Mouse (Mus musculus): Measurements from ENCODE around the gene Tmem52. TPM values are rescaled to one million over a fixed set of nuclear protein-coding genes. Genes with fewer than 3 reads are reported as not detected.
A peak's percentile ranks its signal among the peaks of the same experiment; 100 is the strongest.

Tmem52 gene
- polyA plus RNA-seq, 1 experiment, result 9.1 TPM

- no peak for DNase-seq (ENCODE audit: low read depth)
These were observed 36.9 kb downstream of the Tmem52 start for GRCm38 (mm10) chr4:155505671-155506295.

- DNase-seq (ENCODE audit: low read depth), result no peak
These were observed 39.7 kb downstream of the Tmem52 start for GRCm38 (mm10) chr4:155508614-155509013.

GRCm38 (mm10) chr4:155510981-155511380, 42.1 kb downstream of the Tmem52 start:
- peak; percentile 89 for DNase-seq (ENCODE audit: low read depth)

- no peak for DNase-seq (ENCODE audit: low read depth)
These were observed 45.9 kb downstream of the Tmem52 start for GRCm38 (mm10) chr4:155514810-155515209.

- no peak for DNase-seq (ENCODE audit: low read depth)
These were observed 49.1 kb downstream of the Tmem52 start for GRCm38 (mm10) chr4:155517948-155518517.

Other genes starting within 250 kb of the Tmem52 start
- gene Ski, start 246.5 kb upstream of the Tmem52 start, polyA plus RNA-seq (2012; rRNA removed), result 61.5 and 79.7 TPM in 2 replicates
- 49.1 and 78.4 TPM in 2 replicates for gene Faap20, start 219.3 kb upstream of the Tmem52 start, polyA plus RNA-seq (2012; rRNA removed)
- 10.3 and 11.8 TPM in 2 replicates for gene Prkcz, start 107.8 kb upstream of the Tmem52 start, polyA plus RNA-seq (2012; rRNA removed)
- 0.23 and 1.2 TPM in 2 replicates for gene Gabrd, start 71.0 kb upstream of the Tmem52 start, polyA plus RNA-seq (2012; rRNA removed)
- gene Cfap74, start 59.9 kb upstream of the Tmem52 start, polyA plus RNA-seq (2012; rRNA removed), result 2.1 and 2.2 TPM in 2 replicates
- gene Gnb1, start 22.2 kb downstream of the Tmem52 start, polyA plus RNA-seq (2012; rRNA removed), result 663 and 820 TPM in 2 replicates
- 163 and 200 TPM in 2 replicates for gene Nadk, start 93.3 kb downstream of the Tmem52 start, polyA plus RNA-seq (2012; rRNA removed)
- 29.2 and 40.0 TPM in 2 replicates for gene Slc35e2, start 132.3 kb downstream of the Tmem52 start, polyA plus RNA-seq (2012; rRNA removed)
- 17.2 and 26.3 TPM in 2 replicates for gene Cdk11b, start 155.7 kb downstream of the Tmem52 start, polyA plus RNA-seq (2012; rRNA removed)
- not detected in 2 replicates for gene Gm10563, start 176.3 kb downstream of the Tmem52 start, polyA plus RNA-seq (2012; rRNA removed)
- gene Mmp23, start 184.3 kb downstream of the Tmem52 start, polyA plus RNA-seq (2012; rRNA removed), result 58.9 and 64.6 TPM in 2 replicates
- 52.9 TPM in 2 replicates for gene Mib2, start 200.1 kb downstream of the Tmem52 start, polyA plus RNA-seq (2012; rRNA removed)
- gene Fndc10, start 225.2 kb downstream of the Tmem52 start, polyA plus RNA-seq (2012; rRNA removed), result 35.3 and 39.7 TPM in 2 replicates
- 105 and 122 TPM in 2 replicates for gene Ssu72, start 235.7 kb downstream of the Tmem52 start, polyA plus RNA-seq (2012; rRNA removed)

Data from gonadal fat pad, adult 2 months (tissue).